Mouse (Mus musculus): ENCODE results near the gene AC170998.1. TPM values are rescaled to one million over a fixed set of nuclear protein-coding genes. Genes with fewer than 3 reads are reported as not detected.
A peak's percentile ranks its signal among the peaks of the same experiment; 100 is the strongest.

The AC170998.1 gene
- total and polyA plus RNA-seq, 2 experiments from 2014 or later = 2.7 to 3.2 TPM

- H3K9me3 ChIP-seq (ENCODE audit: low read length) = no peaks in the 10 kb centered on the region
- no peak overlapping the region for H3K9ac ChIP-seq (replicated peaks; ENCODE audit: low read length, poor library complexity, severe bottlenecking)
- WGBS = 98% methylated on average over 6 of the region's 6 CpGs
- H3K4me1 ChIP-seq (ENCODE audit: insufficient read depth, low read length) = no peaks in the 10 kb centered on the region
- no peak for TF ChIP-seq CTCF (IDR thresholded peaks at IDR 0.05)
- ATAC-seq (ENCODE audit: low FRiP score) = no peak
- no peak overlapping the region for H3K4me2 ChIP-seq (ENCODE audit: low read depth, low read length, poor library complexity, severe bottlenecking)
- no peak overlapping the region for H3K4me3 ChIP-seq (ENCODE audit: low read depth, low read length)
- no peak overlapping the region for H3K27ac ChIP-seq (ENCODE audit: low read depth, low read length)
- DNase-seq (ENCODE audit: low spot score) = no peak
- H3K36me3 ChIP-seq (ENCODE audit: insufficient read depth, low read length) = peaks cover 39% of the 10 kb centered on the region
- no peaks in the 10 kb centered on the region for H3K27me3 ChIP-seq (ENCODE audit: insufficient read depth, low read length)
These were observed 13.4 kb downstream of the AC170998.1 start for GRCm38 (mm10) chr17:28739244-28739643.

DNA sequence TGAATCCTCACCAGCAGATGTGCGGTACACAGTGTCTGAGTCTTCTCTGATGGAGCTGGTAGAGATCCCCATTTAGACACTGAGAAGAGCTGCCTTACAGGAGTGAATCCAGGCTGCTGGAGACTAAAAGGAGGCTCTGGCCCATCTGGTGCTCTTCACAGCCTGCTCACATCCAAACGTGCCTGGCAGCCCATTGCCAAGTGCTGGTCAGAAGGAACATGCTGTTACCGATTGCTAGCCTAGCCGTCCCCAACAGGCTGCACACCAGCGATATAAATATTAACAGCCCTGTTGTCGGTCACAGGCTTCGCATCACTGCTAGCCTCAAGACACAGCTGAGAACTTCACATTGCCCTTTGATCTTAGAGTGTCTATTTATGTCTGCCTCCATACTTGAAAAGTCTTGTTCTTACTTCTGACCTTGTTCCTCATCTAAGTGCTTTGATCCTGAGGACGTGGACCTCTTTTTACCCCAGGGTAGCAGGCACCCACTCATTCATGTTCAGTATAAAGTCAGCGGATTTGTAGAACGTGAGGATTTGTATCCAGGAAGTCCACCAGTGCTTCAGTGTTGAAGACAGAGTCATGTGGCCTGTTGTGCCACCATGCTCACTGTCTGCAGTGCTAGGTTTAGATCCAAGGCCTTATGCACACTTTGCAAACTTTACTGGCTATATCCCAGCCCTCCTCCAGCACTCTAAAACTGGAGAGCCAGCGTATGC is 17.4 kb downstream of the AC170998.1 start:
- H3K9me3 ChIP-seq (ENCODE audit: low read length) = no peaks in the 10 kb centered on the region
- no peaks in the 10 kb centered on the region for H3K27me3 ChIP-seq (ENCODE audit: insufficient read depth, low read length)
- ATAC-seq (ENCODE audit: low FRiP score) = no peak
- no peak overlapping the region for H3K9ac ChIP-seq (replicated peaks; ENCODE audit: low read length, poor library complexity, severe bottlenecking)
- WGBS = 95% methylated on average over 11 of the region's 11 CpGs
- H3K4me1 ChIP-seq (ENCODE audit: insufficient read depth, low read length) = no peaks in the 10 kb centered on the region
- H3K36me3 ChIP-seq (ENCODE audit: insufficient read depth, low read length) = peaks cover 68% of the 10 kb centered on the region
- H3K4me2 ChIP-seq (ENCODE audit: low read depth, low read length, poor library complexity, severe bottlenecking) = no peak overlapping the region
- no peak overlapping the region for H3K27ac ChIP-seq (ENCODE audit: low read depth, low read length)
- H3K4me3 ChIP-seq (ENCODE audit: low read depth, low read length) = no peak overlapping the region
- DNase-seq (ENCODE audit: low spot score) = no peak
- TF ChIP-seq CTCF (IDR thresholded peaks at IDR 0.05) = no peak

GRCm38 (mm10) chr17:28743916-28744315 is 18.0 kb downstream of the AC170998.1 start:
- Histone ChIP-seq H3K27ac (ENCODE audit: low read depth, low read length) (no peak overlapping the region), H3K4me1 (ENCODE audit: insufficient read depth, low read length) (no peaks in the 10 kb centered on the region), H3K9me3 (ENCODE audit: low read length) (no peaks in the 10 kb centered on the region), H3K27me3 (ENCODE audit: insufficient read depth, low read length) (no peaks in the 10 kb centered on the region), H3K9ac (replicated peaks; ENCODE audit: low read length, poor library complexity, severe bottlenecking) (no peak overlapping the region), H3K4me3 (ENCODE audit: low read depth, low read length) (no peak overlapping the region), H3K4me2 (ENCODE audit: low read depth, low read length, poor library complexity, severe bottlenecking) (no peak overlapping the region), H3K36me3 (ENCODE audit: insufficient read depth, low read length) (peaks cover 74% of the 10 kb centered on the region)
- TF ChIP-seq CTCF (IDR thresholded peaks at IDR 0.05) = peak; percentile 38
- DNase-seq (ENCODE audit: low spot score) (no peak), ATAC-seq (ENCODE audit: low FRiP score) (no peak)
- 92% methylated on average over 9 of the region's 9 CpGs for WGBS

DNA sequence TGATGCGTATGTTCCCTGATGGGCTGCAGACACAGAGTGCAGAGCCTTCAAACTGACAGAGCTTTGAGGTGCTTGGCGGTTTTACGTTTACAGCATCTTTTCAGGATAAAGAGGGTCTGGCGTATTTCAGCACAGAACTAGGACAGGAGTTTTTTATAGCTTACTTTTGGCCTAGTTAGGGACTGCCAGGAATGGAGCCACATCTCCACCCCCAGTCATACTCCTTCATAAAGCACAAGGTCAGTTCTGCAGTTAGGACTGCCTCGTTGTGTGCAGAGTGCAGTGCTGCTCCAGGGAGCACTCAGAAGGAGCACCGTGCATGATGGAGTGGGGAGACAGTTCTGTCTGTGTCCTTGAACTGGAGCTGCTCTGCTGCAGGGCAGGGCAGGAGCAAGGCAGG is 19.9 kb downstream of the AC170998.1 start:
- no peak for TF ChIP-seq CTCF (IDR thresholded peaks at IDR 0.05)
- Histone ChIP-seq H3K36me3 (ENCODE audit: insufficient read depth, low read length) (peaks cover 65% of the 10 kb centered on the region), H3K9ac (replicated peaks; ENCODE audit: low read length, poor library complexity, severe bottlenecking) (no peak overlapping the region), H3K4me2 (ENCODE audit: low read depth, low read length, poor library complexity, severe bottlenecking) (no peak overlapping the region), H3K27me3 (ENCODE audit: insufficient read depth, low read length) (no peaks in the 10 kb centered on the region), H3K9me3 (ENCODE audit: low read length) (no peaks in the 10 kb centered on the region), H3K4me3 (ENCODE audit: low read depth, low read length) (no peak overlapping the region), H3K4me1 (ENCODE audit: insufficient read depth, low read length) (no peaks in the 10 kb centered on the region), H3K27ac (ENCODE audit: low read depth, low read length) (no peak overlapping the region)
- 90% methylated on average over 6 of the region's 6 CpGs for WGBS
- no peak for DNase-seq (ENCODE audit: low spot score)
- no peak for ATAC-seq (ENCODE audit: low FRiP score)

GRCm38 (mm10) chr17:28748001-28748400 is 22.1 kb downstream of the AC170998.1 start:
- no peak overlapping the region for H3K27ac ChIP-seq (ENCODE audit: low read depth, low read length)
- no peak for ATAC-seq (ENCODE audit: low FRiP score)

DNA sequence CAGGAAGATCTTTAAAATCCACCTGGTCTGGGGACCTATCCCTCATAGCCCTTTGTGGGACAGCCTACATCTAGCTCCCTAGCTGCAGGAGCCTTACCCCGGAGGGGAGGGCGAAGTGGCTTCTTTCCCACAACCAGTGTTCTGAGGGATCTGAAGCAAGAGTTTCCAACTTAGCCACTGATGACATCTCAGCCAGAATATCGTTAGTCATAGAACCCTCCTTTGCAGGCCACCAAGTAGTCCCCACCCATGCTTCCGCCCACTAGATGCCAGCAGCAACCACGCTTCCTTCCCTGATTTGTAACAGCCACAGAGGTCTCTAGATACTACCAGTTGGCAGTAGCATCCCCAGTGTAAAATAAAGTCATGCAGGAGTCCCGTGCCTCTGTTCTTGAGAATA is 24.7 kb downstream of the AC170998.1 start:
- ATAC-seq (ENCODE audit: low FRiP score) (no peak), DNase-seq (ENCODE audit: low spot score) (no peak)
- Histone ChIP-seq H3K4me3 (ENCODE audit: low read depth, low read length) (no peak overlapping the region), H3K27me3 (ENCODE audit: insufficient read depth, low read length) (no peaks in the 10 kb centered on the region), H3K27ac (ENCODE audit: low read depth, low read length) (no peak overlapping the region), H3K9ac (replicated peaks; ENCODE audit: low read length, poor library complexity, severe bottlenecking) (no peak overlapping the region), H3K4me1 (ENCODE audit: insufficient read depth, low read length) (no peaks in the 10 kb centered on the region), H3K9me3 (ENCODE audit: low read length) (no peaks in the 10 kb centered on the region), H3K4me2 (ENCODE audit: low read depth, low read length, poor library complexity, severe bottlenecking) (no peak overlapping the region), H3K36me3 (ENCODE audit: insufficient read depth, low read length) (peaks cover 29% of the 10 kb centered on the region)
- no peak for TF ChIP-seq CTCF (IDR thresholded peaks at IDR 0.05)
- 88% methylated on average over 6 of the region's 6 CpGs for WGBS

More at GRCm38 (mm10) chr17:28748001-28748400, 22.1 kb downstream of the AC170998.1 start:
- H3K36me3 ChIP-seq (ENCODE audit: insufficient read depth, low read length) = peaks cover 48% of the 10 kb centered on the region
- no peaks in the 10 kb centered on the region for H3K4me1 ChIP-seq (ENCODE audit: insufficient read depth, low read length)
- H3K9ac ChIP-seq (replicated peaks; ENCODE audit: low read length, poor library complexity, severe bottlenecking) = no peak overlapping the region
- H3K4me2 ChIP-seq (ENCODE audit: low read depth, low read length, poor library complexity, severe bottlenecking) = no peak overlapping the region
- H3K9me3 ChIP-seq (ENCODE audit: low read length) = no peaks in the 10 kb centered on the region
- no peak for DNase-seq (ENCODE audit: low spot score)
- 88% methylated on average over 4 of the region's 4 CpGs for WGBS
- no peak overlapping the region for H3K4me3 ChIP-seq (ENCODE audit: low read depth, low read length)
- no peaks in the 10 kb centered on the region for H3K27me3 ChIP-seq (ENCODE audit: insufficient read depth, low read length)
- TF ChIP-seq CTCF (IDR thresholded peaks at IDR 0.05) = no peak

Measured in midbrain, postnatal 0 days (tissue).